Mouse (Mus musculus): Measurements from ENCODE around the gene Shc3. TPM values are rescaled to one million over a fixed set of nuclear protein-coding genes. Genes with fewer than 3 reads are reported as not detected.

Shc3 gene
- polyA plus RNA-seq, 1 experiment from 2014 or later: 3.1 TPM

DNA sequence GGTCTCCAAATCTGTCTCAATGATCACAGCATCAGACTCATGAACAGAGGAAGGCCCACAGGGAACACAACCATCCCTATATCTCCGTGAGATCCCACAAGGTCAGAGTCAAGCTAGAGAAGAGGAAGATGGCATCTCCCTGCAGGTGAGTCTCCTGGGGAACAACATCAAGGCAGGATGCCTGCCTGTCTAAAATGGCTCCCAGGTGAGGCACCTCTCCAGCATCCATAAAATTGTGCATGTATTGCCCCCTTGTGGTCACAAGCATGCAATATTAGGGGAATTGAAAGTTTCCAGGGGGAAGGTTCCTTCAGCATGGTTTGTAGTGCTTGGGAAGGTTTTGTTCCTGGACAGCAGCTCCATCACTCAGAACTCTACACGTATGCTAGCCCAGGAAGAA is 134.8 kb downstream of the Shc3 start:
- no peaks in the 10 kb centered on the region for H3K9me3 ChIP-seq
- no peak overlapping the region for H3K9ac ChIP-seq
- no peak overlapping the region for H3K27ac ChIP-seq
- WGBS: 52% methylated on average over 2 of the region's 2 CpGs
- no peaks in the 10 kb centered on the region for H3K4me1 ChIP-seq
- no peaks in the 10 kb centered on the region for H3K36me3 ChIP-seq
- ATAC-seq (ENCODE audit: insufficient number of reproducible peaks, insufficient read depth, low FRiP score, low TSS enrichment, low read depth): no peak
- H3K4me2 ChIP-seq: no peak overlapping the region
- no peaks in the 10 kb centered on the region for H3K27me3 ChIP-seq
- no peak overlapping the region for H3K4me3 ChIP-seq

DNA sequence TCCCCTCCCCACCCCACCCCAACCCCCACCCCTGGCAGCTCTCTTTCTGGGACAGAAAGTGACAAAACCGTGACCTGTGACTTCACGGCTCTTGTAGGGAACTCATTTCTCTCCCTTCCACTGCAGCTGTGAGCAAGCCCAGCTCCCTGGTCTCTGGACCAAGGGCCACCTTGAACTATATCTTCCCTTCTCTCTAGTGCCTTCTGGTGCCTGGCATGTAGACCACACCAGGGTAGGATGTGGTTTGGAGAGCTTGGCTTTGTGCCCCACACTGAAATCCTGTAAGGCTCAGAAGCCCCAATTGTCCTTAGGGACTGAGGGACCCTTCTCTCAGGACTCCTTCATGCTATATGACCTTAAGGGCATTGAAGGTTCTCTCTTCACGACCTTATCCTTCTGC is 135.8 kb downstream of the Shc3 start:
- no peak overlapping the region for H3K4me3 ChIP-seq
- H3K36me3 ChIP-seq: no peaks in the 10 kb centered on the region
- H3K4me1 ChIP-seq: no peaks in the 10 kb centered on the region
- no peak overlapping the region for H3K27ac ChIP-seq
- no peak overlapping the region for H3K9ac ChIP-seq
- no peaks in the 10 kb centered on the region for H3K9me3 ChIP-seq
- H3K4me2 ChIP-seq: no peak overlapping the region
- WGBS: 39% methylated on average over 3 of the region's 3 CpGs
- no peak for ATAC-seq (ENCODE audit: insufficient number of reproducible peaks, insufficient read depth, low FRiP score, low TSS enrichment, low read depth)
- H3K27me3 ChIP-seq: no peaks in the 10 kb centered on the region

DNA sequence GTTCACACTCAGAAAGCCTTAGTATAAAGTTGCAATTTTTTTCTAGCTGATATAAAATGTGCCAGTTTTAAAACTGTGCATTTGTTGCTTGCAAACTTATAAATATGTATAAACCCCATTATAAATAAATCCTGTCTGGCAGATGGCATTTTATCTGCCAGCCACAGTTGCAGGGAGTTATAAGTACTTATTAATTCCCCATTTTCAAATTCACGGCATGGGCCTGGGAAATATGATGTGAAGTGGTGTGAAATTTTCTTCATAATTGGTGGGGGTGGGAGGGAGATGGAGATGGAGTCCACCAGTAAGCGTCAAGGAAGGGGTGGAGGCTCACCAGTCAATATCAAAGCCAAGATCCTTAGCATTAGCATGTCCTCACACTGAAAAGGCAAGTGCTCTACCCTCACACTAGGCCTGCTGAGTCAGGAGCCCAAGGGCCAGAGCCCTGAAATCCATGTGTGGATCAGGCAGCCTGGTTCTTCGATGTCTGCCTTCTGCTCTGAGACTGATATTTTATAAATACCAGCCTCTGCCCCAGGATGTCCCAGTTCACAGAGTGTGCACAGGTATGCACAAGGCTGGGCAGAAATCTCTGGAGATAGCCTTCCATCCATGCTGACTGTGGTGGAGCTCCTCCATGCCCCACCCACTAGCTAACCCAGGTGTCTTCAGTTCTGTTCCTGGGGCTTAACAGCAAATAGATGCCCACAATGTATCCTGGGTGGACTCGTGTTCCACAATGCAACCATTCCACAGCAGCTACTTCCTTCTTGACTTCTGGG is 143.4 kb downstream of the Shc3 start:
- H3K9ac ChIP-seq: no peak overlapping the region
- WGBS: 81% methylated on average over 4 of the region's 4 CpGs
- H3K4me2 ChIP-seq: no peak overlapping the region
- H3K9me3 ChIP-seq: no peaks in the 10 kb centered on the region
- H3K27me3 ChIP-seq: no peaks in the 10 kb centered on the region
- peaks cover 20% of the 10 kb centered on the region for H3K36me3 ChIP-seq
- H3K27ac ChIP-seq: no peak overlapping the region
- H3K4me3 ChIP-seq: no peak overlapping the region
- H3K4me1 ChIP-seq: no peaks in the 10 kb centered on the region
- no peak for ATAC-seq (ENCODE audit: insufficient number of reproducible peaks, insufficient read depth, low FRiP score, low TSS enrichment, low read depth)

DNA sequence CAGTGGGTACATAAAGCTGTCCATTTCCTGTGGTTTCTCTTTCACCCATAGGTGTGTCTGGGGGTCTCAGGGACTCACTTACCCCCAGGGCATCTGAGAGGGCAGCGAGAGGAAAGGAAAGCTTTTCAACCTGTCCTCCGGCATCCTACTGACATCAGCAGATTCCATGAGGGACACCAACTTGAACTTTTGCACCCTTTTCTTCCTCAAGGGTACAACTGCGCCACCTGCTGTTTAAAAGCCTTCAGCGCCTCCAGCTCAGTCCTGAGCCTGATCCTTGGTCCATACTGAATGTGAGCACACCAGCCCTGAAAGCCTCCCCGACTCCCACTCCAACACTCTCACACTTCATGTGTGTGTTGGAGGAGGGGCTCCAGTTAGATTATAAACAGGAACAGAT is 144.6 kb downstream of the Shc3 start:
- H3K4me3 ChIP-seq: no peak overlapping the region
- H3K27me3 ChIP-seq: no peaks in the 10 kb centered on the region
- no peaks in the 10 kb centered on the region for H3K9me3 ChIP-seq
- ATAC-seq (ENCODE audit: insufficient number of reproducible peaks, insufficient read depth, low FRiP score, low TSS enrichment, low read depth): no peak
- H3K27ac ChIP-seq: no peak overlapping the region
- WGBS: 13% methylated on average over 5 of the region's 5 CpGs
- H3K9ac ChIP-seq: no peak overlapping the region
- H3K4me2 ChIP-seq: no peak overlapping the region
- H3K4me1 ChIP-seq: no peaks in the 10 kb centered on the region
- peaks cover 32% of the 10 kb centered on the region for H3K36me3 ChIP-seq

DNA sequence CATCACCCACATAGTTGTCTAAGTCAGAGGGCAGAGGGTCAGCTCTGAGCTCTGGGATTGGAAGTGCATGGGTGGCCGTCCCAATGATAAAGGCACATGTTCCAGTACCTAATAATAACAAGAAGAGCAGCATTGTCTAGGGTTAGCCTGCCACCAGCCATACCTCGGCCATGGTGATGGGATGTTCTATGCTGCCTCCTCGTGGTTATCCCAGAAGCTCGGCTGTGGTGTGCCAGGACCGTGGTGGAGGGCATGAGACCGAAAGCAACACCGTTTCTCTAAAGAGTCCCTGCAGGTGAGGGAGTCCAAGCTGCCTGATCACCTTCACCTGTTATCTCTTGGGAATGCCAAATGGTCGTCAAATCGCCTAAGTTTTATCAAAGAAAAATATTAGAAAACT is 145.6 kb downstream of the Shc3 start:
- Histone ChIP-seq H3K9ac (no peak overlapping the region), H3K9me3 (no peaks in the 10 kb centered on the region), H3K27me3 (no peaks in the 10 kb centered on the region), H3K4me3 (no peak overlapping the region), H3K27ac (no peak overlapping the region), H3K4me1 (peaks cover 4% of the 10 kb centered on the region; the same call in 1 of the 2 replicates), H3K36me3 (peaks cover 42% of the 10 kb centered on the region), H3K4me2 (no peak overlapping the region)
- ATAC-seq (ENCODE audit: insufficient number of reproducible peaks, insufficient read depth, low FRiP score, low TSS enrichment, low read depth): no peak
- WGBS: 73% methylated on average over 9 of the region's 9 CpGs

DNA sequence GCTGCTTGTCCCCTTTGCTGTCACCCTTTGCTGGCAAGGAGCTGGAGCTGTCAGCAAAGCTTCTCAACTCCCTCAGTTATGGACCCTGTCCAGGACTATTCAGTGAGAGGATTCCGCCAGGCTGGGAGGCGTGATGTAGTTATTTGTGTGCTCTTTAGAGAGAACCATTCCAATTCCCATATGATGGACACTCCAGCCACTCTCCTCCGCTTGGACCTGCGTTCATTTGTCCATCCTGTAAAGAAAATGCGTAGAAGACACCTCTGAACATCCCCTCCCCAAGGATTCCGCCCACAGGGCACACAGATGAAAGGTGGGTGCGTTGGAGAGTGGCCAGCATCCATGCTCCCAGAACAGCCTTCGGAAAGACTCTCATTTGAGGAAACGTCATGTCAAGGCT is 148.4 kb downstream of the Shc3 start:
- Histone ChIP-seq H3K27me3 (no peaks in the 10 kb centered on the region), H3K9me3 (no peaks in the 10 kb centered on the region), H3K36me3 (peaks cover 58% of the 10 kb centered on the region), H3K9ac (no peak overlapping the region), H3K4me1 (peaks cover 32% of the 10 kb centered on the region), H3K4me3 (no peak overlapping the region), H3K27ac (no peak overlapping the region), H3K4me2 (no peak overlapping the region)
- no peak for ATAC-seq (ENCODE audit: insufficient number of reproducible peaks, insufficient read depth, low FRiP score, low TSS enrichment, low read depth)
- 84% methylated on average over 9 of the region's 9 CpGs for WGBS

DNA sequence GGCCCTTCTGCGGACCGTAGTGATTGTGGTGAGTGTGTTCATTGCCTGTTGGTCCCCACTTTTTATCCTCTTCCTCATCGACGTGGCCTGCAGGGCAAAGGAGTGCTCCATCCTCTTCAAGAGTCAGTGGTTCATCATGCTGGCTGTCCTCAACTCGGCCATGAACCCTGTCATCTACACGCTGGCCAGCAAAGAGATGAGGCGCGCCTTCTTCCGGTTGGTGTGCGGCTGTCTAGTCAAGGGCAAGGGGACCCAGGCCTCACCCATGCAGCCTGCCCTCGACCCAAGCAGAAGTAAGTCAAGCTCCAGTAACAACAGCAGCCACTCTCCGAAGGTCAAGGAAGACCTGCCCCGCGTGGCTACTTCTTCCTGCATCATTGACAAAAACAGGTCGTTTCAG is 149.7 kb downstream of the Shc3 start:
- 88% methylated on average over 15 of the region's 15 CpGs for WGBS
- Histone ChIP-seq H3K4me3 (no peak overlapping the region), H3K4me1 (peaks cover 35% of the 10 kb centered on the region), H3K27me3 (no peaks in the 10 kb centered on the region), H3K9me3 (0 out of 2 replicates have a peak, but pooled peaks cover 3% of the 10 kb centered on the region), H3K36me3 (peaks cover 72% of the 10 kb centered on the region), H3K4me2 (no peak overlapping the region), H3K27ac (no peak overlapping the region), H3K9ac (no peak overlapping the region)
- no peak for ATAC-seq (ENCODE audit: insufficient number of reproducible peaks, insufficient read depth, low FRiP score, low TSS enrichment, low read depth)

DNA sequence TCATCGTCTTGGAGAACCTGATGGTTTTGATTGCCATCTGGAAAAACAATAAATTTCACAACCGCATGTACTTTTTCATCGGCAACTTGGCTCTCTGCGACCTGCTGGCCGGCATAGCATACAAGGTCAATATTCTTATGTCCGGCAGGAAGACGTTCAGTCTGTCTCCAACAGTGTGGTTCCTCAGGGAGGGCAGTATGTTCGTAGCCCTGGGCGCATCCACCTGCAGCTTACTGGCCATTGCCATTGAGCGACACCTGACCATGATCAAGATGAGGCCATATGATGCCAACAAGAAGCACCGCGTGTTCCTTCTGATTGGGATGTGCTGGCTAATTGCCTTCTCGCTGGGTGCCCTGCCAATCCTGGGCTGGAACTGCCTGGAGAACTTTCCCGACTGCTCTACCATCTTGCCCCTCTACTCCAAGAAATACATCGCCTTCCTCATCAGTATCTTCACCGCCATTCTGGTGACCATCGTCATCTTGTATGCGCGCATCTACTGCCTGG is 150.2 kb downstream of the Shc3 start:
- no peak overlapping the region for H3K9ac ChIP-seq
- H3K4me3 ChIP-seq: no peak overlapping the region
- peaks cover 35% of the 10 kb centered on the region for H3K4me1 ChIP-seq
- WGBS: 81% methylated on average over 19 of the region's 19 CpGs
- ATAC-seq (ENCODE audit: insufficient number of reproducible peaks, insufficient read depth, low FRiP score, low TSS enrichment, low read depth): no peak
- peak overlapping the region; percentile 30; the same call in 1 of the 2 replicates for H3K4me2 ChIP-seq
- H3K27me3 ChIP-seq: no peaks in the 10 kb centered on the region
- H3K27ac ChIP-seq: no peak overlapping the region
- peaks cover 77% of the 10 kb centered on the region for H3K36me3 ChIP-seq
- H3K9me3 ChIP-seq: 0 out of 2 replicates have a peak, but pooled peaks cover 3% of the 10 kb centered on the region

DNA sequence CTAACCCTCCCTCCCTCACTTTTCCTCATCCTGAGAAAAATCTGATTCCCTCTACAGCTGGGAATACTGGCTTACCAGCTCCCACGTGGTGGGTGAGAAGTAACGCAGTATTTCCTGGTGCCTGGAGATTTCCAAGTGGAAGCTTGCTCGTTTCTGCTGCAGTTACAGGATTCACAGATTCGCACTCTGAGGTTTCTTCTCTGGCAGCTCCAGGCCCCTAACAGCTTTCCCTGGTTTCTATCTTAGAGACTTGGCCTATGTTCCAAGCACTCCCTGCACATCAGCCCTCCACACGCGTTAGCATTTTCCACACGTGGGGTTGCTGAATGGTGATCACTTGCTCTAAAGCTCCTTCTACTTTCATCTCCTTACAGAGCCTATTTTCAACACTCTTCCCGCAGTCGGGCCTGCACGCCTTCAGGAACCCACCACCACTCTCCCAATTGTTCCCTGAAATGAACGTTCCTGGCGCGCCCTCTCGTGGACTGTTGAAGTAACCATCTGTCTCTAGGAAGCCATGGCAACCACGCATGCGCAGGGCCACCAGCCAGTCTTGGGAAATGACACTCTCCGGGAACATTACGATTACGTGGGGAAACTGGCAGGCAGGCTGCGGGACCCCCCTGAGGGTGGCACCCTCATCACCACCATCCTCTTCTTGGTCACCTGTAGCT is 150.8 kb downstream of the Shc3 start:
- peak overlapping the region; percentile 18 for H3K9ac ChIP-seq
- H3K4me1 ChIP-seq: peaks cover 36% of the 10 kb centered on the region
- H3K27me3 ChIP-seq: no peaks in the 10 kb centered on the region
- ATAC-seq (ENCODE audit: insufficient number of reproducible peaks, insufficient read depth, low FRiP score, low TSS enrichment, low read depth): peak; percentile 66; the same call in 1 of the 2 replicates
- 4% methylated on average over 20 of the region's 20 CpGs for WGBS
- H3K36me3 ChIP-seq: peaks cover 82% of the 10 kb centered on the region
- H3K27ac ChIP-seq: peak overlapping the region; percentile 82
- H3K4me2 ChIP-seq: peak overlapping the region; percentile 30; the same call in 1 of the 2 replicates
- H3K9me3 ChIP-seq: 0 out of 2 replicates have a peak, but pooled peaks cover 3% of the 10 kb centered on the region
- H3K4me3 ChIP-seq: no peak overlapping the region

DNA sequence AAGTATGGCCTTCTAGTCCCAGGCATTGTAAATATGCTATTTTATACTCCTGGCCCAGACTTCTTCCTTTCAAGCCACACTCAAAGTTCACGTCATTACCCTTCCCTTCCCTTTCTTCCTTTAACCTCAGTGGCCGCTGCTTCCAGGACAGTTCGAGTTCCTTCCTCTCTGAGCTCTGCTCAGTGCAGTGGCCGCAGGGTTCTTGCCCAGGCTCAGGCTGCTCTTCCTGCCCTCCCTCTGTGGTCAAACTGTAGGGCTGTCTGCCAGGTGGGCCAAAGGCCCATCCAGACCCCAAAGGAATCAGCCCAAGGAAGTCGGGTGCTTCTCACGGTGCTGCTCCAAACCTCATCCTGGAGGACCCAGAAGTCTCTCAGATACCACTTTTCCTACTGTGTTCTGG is 151.4 kb downstream of the Shc3 start:
- ATAC-seq (ENCODE audit: insufficient number of reproducible peaks, insufficient read depth, low FRiP score, low TSS enrichment, low read depth): no peak
- H3K36me3 ChIP-seq: peaks cover 83% of the 10 kb centered on the region

DNA sequence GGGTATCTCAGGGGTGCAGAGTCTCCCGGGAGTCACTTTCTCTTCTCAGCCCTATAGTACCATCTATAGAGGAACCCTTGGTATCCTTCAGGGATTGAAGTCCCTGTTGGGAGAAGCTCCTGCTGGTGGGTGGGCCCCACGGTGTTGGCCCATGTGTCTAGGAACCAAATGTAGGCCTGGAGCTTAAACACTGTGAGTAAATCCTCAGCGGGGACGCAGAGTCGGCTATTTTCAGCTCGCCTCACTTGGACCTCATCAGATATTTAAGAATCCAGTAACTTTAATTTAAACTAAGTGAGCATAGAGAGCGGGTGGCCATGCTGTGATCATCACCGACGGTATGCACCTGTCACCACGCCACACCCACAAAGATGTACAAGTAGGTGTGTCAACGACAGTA is 152.5 kb downstream of the Shc3 start:
- Histone ChIP-seq H3K27me3 (no peaks in the 10 kb centered on the region), H3K27ac (peak overlapping the region; percentile 82; the same call in 1 of the 2 replicates), H3K36me3 (peaks cover 73% of the 10 kb centered on the region), H3K4me2 (no peak overlapping the region), H3K9ac (peak overlapping the region; percentile 36; the same call in 1 of the 2 replicates), H3K4me1 (peaks cover 51% of the 10 kb centered on the region), H3K4me3 (no peak overlapping the region), H3K9me3 (0 out of 2 replicates have a peak, but pooled peaks cover 3% of the 10 kb centered on the region)
- 86% methylated on average over 11 of the region's 11 CpGs for WGBS
- no peak for ATAC-seq (ENCODE audit: insufficient number of reproducible peaks, insufficient read depth, low FRiP score, low TSS enrichment, low read depth)

More for the DNA sequence above, 151.4 kb downstream of the Shc3 start:
- H3K4me3 ChIP-seq: no peak overlapping the region
- 0 out of 2 replicates have a peak, but pooled peaks cover 3% of the 10 kb centered on the region for H3K9me3 ChIP-seq
- 53% methylated on average over 6 of the region's 6 CpGs for WGBS
- no peaks in the 10 kb centered on the region for H3K27me3 ChIP-seq
- H3K4me1 ChIP-seq: peaks cover 42% of the 10 kb centered on the region
- H3K4me2 ChIP-seq: peak overlapping the region; percentile 30; the same call in 1 of the 2 replicates
- H3K9ac ChIP-seq: peak overlapping the region; percentile 18
- peak overlapping the region; percentile 82 for H3K27ac ChIP-seq
